Mouse (Mus musculus) ES-E14 (cell line): ENCODE measurements around the gene Xrn2.

ENCODE experiments used
- CHD2 ChIP-seq: IDR thresholded peaks from 2 replicates; pipeline ENCODE4 v1.6.1; 2014; ENCODE audit warnings: mild to moderate bottlenecking, low read depth, low read length, inconsistent platforms
- HCFC1 ChIP-seq: IDR thresholded peaks from 2 replicates; pipeline ENCODE4 v1.6.1; 2012; ENCODE audit warnings: low read length, inconsistent platforms, borderline replicate concordance; ENCODE audit not compliant: insufficient read depth
- MAFK ChIP-seq: IDR thresholded peaks from 2 replicates; pipeline ENCODE4 v1.6.1; 2014; ENCODE audit warnings: mild to moderate bottlenecking, low read depth, low read length, inconsistent platforms; ENCODE audit not compliant: insufficient read depth
- ZC3H11A ChIP-seq: IDR thresholded peaks from 2 replicates; pipeline ENCODE4 v1.6.1; 2012; ENCODE audit warnings: low read depth, mild to moderate bottlenecking, inconsistent platforms, low read length, borderline replicate concordance
- ZNF384 ChIP-seq: IDR thresholded peaks from 2 replicates; pipeline ENCODE4 v1.6.1; 2012; ENCODE audit warnings: low read depth, low read length, inconsistent platforms

DNA sequence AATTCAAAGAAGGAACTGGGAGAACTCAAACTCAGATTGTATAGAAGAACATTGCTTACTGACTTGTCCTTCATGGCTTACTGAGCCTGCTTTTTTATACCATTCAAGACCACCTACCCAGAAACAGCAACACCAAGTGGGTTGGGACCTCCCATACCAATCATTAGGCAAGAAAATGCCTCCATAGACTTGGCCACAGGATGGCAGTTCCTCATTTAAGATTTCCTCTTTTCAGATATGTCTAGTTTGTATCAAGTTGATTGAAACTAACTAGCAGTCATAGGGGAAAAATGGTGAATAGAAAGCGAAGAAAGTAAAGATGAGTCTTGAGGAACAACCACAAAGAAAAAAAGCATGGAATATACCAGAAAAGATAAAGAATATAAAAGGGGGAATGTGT lies 106.9 kb downstream of the Xrn2 start:
- TF ChIP-seq MAFK, result no peak
- no peak for TF ChIP-seq ZNF384
- TF ChIP-seq ZC3H11A, result no peak
- no peak for TF ChIP-seq CHD2
- TF ChIP-seq HCFC1, result no peak
